Mouse (Mus musculus) heart, postnatal 0 days (tissue): ENCODE results near the gene Adm2.

Source experiments
- CTCF ChIP-seq: IDR thresholded peaks from 2 replicates; pipeline ENCODE4 v1.5.1; 2016; ENCODE audit warnings: antibody characterized with exemption, control low read depth, low read depth
- EP300 ChIP-seq: IDR thresholded peaks from 2 replicates; pipeline ENCODE4 v1.6.1; 2016; ENCODE audit warnings: antibody characterized with exemption, low read depth

DNA sequence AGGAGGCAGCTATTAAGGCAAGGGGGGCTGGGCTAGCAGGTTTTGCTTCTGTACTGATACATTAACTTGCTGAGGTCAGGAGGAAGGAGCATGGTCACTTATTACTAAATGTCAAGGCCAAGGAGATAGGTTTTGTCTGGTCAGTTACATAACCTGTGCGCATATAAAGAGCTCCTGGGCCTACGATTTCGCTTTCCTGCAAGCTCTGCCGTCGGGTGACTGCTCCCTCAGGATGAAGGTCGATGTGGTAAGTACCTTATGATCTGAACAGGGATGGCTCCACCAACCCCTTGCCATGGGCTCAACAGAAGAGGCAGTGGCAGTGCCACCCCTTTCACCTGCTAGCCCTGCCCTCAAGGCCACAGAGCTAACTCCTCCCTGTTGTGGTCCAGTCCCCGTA is 11.8 kb downstream of the Adm2 start, which contains the start of gene Miox:
- no peak for TF ChIP-seq CTCF
- TF ChIP-seq EP300 = no peak
